Comparison of ENCODE assay signal across 8 mouse cellular contexts in the genomic region with DNA sequence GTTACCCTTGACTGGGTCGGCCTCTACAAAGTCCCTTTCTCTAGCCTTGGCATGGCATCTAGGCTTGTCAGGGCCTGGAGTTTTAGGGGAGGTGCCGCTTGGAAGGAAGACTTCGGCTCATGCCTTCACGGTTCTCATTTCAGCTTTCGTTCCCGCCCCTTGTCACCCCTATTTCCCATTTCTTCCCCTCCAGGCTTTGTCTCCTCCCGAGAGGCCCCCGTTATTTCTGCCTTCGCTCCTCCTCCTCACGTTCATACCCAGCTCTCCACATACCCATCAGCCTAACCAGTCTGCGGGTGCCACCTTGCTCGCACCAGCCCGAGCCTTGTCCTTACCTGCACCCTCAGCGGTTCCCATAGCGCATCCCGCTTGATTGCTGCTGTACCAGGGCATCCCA. TPM values are rescaled to one million over a fixed set of nuclear protein-coding genes. Genes with fewer than 3 reads are reported as not detected.
DNase-seq lines count a peak whose midpoint lies in the region; ATAC-seq and TF ChIP-seq lines count a peak whose summit lies in the region.

No protein-coding gene starts in this region.

- peak overlapping the region; percentile 97 for H3K27ac ChIP-seq in testis, adult 2 months (ENCODE audit: control insufficient read depth, insufficient read depth, low read depth, low read length)
- peak overlapping the region; percentile 92 for H3K27ac ChIP-seq in limb, embryonic 12.5 days
- H3K27ac ChIP-seq in neural tube, embryonic 15.5 days (replicated peaks), result peak overlapping the region; percentile 99

- H3K4me3 ChIP-seq in testis, adult 2 months (ENCODE audit: control insufficient read depth, low read depth, low read length), result peak overlapping the region; percentile 95
- H3K4me3 ChIP-seq in limb, embryonic 12.5 days (replicated peaks), result peak overlapping the region; percentile 75
- H3K4me3 ChIP-seq in neural tube, embryonic 15.5 days (replicated peaks), result peak overlapping the region; percentile 90

- no peaks in the 10 kb centered on the region for H3K36me3 ChIP-seq in testis, adult 2 months (ENCODE audit: control insufficient read depth, insufficient read depth, low read length)
- peaks cover 8% of the 10 kb centered on the region; the same call in 1 of the 2 replicates for H3K36me3 ChIP-seq in limb, embryonic 12.5 days
- H3K36me3 ChIP-seq in neural tube, embryonic 15.5 days, result no peaks in the 10 kb centered on the region

- H3K9me3 ChIP-seq in limb, embryonic 12.5 days, result no peaks in the 10 kb centered on the region
- H3K9me3 ChIP-seq in neural tube, embryonic 15.5 days (replicated peaks), result no peaks in the 10 kb centered on the region

- peak overlapping the region; percentile 81 for H3K4me2 ChIP-seq in limb, embryonic 12.5 days
- H3K4me2 ChIP-seq in neural tube, embryonic 15.5 days, result peak overlapping the region; percentile 95

- no peak for TF ChIP-seq CTCF in testis, adult 2 months (IDR thresholded peaks at IDR 0.05; ENCODE audit: control insufficient read depth, insufficient read depth, insufficient replicate concordance, low read depth, low read length)

- H3K4me1 ChIP-seq in testis, adult 2 months (ENCODE audit: control insufficient read depth, insufficient read depth, low read length), result peaks cover 5% of the 10 kb centered on the region; the same call in 1 of the 2 replicates
- peaks cover 7% of the 10 kb centered on the region for H3K4me1 ChIP-seq in limb, embryonic 12.5 days (replicated peaks)
- H3K4me1 ChIP-seq in neural tube, embryonic 15.5 days, result peaks cover 15% of the 10 kb centered on the region

- peak; percentile 66 for ATAC-seq in frontal cortex, adult (ENCODE audit: low TSS enrichment)
- peak; percentile 60; the same call in 1 of the 2 replicates for ATAC-seq in limb, embryonic 12.5 days (ENCODE audit: insufficient number of reproducible peaks, insufficient read depth, low FRiP score, low TSS enrichment, low read depth)
- ATAC-seq in neural tube, embryonic 15.5 days (ENCODE audit: low FRiP score), result peak; percentile 73

- H3K27me3 ChIP-seq in testis, adult 2 months (ENCODE audit: control insufficient read depth, insufficient read depth, low read length), result no peaks in the 10 kb centered on the region
- H3K27me3 ChIP-seq in limb, embryonic 12.5 days, result no peaks in the 10 kb centered on the region; the same call in 1 of the 2 replicates
- H3K27me3 ChIP-seq in neural tube, embryonic 15.5 days (replicated peaks), result no peaks in the 10 kb centered on the region

- under 1% methylated on average over 16 of the region's 16 CpGs for WGBS in limb, embryonic 12.5 days
- 0% methylated on average over 16 of the region's 16 CpGs for WGBS in neural tube, embryonic 15.5 days

- DNase-seq in frontal cortex, postnatal 10 days (ENCODE audit: low spot score in 2 of 2), result no peak
- DNase-seq in testis, postnatal 14 days (ENCODE audit: low spot score), result no peak
- DNase-seq in adrenal gland, postnatal 14 days, result no peak
- no peak for DNase-seq in layer of hippocampus, adult 9-11 months

- peak overlapping the region; percentile 77 for H3K9ac ChIP-seq in limb, embryonic 12.5 days (replicated peaks)
- peak overlapping the region; percentile 90 for H3K9ac ChIP-seq in neural tube, embryonic 15.5 days (replicated peaks)

- no peak for TF ChIP-seq POLR2A in testis, adult 2 months (IDR thresholded peaks at IDR 0.05; ENCODE audit: control insufficient read depth, low read depth, low read length)

RNA-seq across cellular contexts. Expression of gene Tm9sf4, which starts 0.6 kb away (rescaled TPM):
- polyA plus RNA-seq in testis, adult 2 months (2012; rRNA removed), result 52.5 and 52.7 TPM in 2 replicates
- 86.3 and 89.5 TPM in 2 replicates for polyA plus RNA-seq in limb, embryonic 12.5 days (2016; fragmentation: Nextera tagmentation; extraction: Ambion mirVana)
- 83.0 and 83.7 TPM in 2 replicates for polyA plus RNA-seq in neural tube, embryonic 15.5 days (2015; fragmentation: Nextera tagmentation; extraction: Ambion mirVana)
- 96.0 and 104 TPM in 2 replicates for total RNA-seq in adrenal gland, postnatal 14 days (2021)

RNA-seq across cellular contexts. Expression of gene Hck, which starts 53.4 kb away (rescaled TPM):
- 0.17 and 0.37 TPM in 2 replicates for polyA plus RNA-seq in testis, adult 2 months (2012; rRNA removed)
- polyA plus RNA-seq in limb, embryonic 12.5 days (2016; fragmentation: Nextera tagmentation; extraction: Ambion mirVana), result 2.9 and 3.9 TPM in 2 replicates
- 3.2 and 4.0 TPM in 2 replicates for polyA plus RNA-seq in neural tube, embryonic 15.5 days (2015; fragmentation: Nextera tagmentation; extraction: Ambion mirVana)
- total RNA-seq in adrenal gland, postnatal 14 days (2021), result 2.0 and 2.9 TPM in 2 replicates
